Mouse (Mus musculus): ENCODE measurements around the gene Gli3. TPM values are rescaled to one million over a fixed set of nuclear protein-coding genes. Genes with fewer than 3 reads are reported as not detected.

Gene Gli3
- polyA plus RNA-seq, 1 experiment from 2014 or later, result 40.8 TPM

GRCm38 (mm10) chr13:15464081-15464526, 1.1 kb downstream of the Gli3 start:
- Histone ChIP-seq H3K4me3 (peak overlapping the region; percentile 83), H3K9me3 (no peaks in the 10 kb centered on the region), H3K36me3 (no peaks in the 10 kb centered on the region), H3K27me3 (peaks cover 23% of the 10 kb centered on the region), H3K9ac (replicated peaks) (peak overlapping the region; percentile 85), H3K4me2 (replicated peaks) (peak overlapping the region; percentile 74), H3K4me1 (peaks cover 30% of the 10 kb centered on the region), H3K27ac (replicated peaks) (peak overlapping the region; percentile 97)
- under 1% methylated on average over 50 of the region's 51 CpGs for WGBS
- ATAC-seq (ENCODE audit: low FRiP score, low read depth), result peak; percentile 4

GRCm38 (mm10) chr13:15464741-15465250, 1.8 kb downstream of the Gli3 start:
- Histone ChIP-seq H3K27me3 (peaks cover 23% of the 10 kb centered on the region), H3K4me2 (replicated peaks) (peak overlapping the region; percentile 74), H3K4me3 (peak overlapping the region; percentile 83), H3K9me3 (no peaks in the 10 kb centered on the region), H3K4me1 (peaks cover 36% of the 10 kb centered on the region), H3K9ac (replicated peaks) (peak overlapping the region; percentile 85), H3K36me3 (no peaks in the 10 kb centered on the region), H3K27ac (replicated peaks) (peak overlapping the region; percentile 97)
- no peak for ATAC-seq (ENCODE audit: low FRiP score, low read depth)
- WGBS, result 2% methylated on average over 11 of the region's 11 CpGs

GRCm38 (mm10) chr13:15466496-15466895, 3.5 kb downstream of the Gli3 start:
- Histone ChIP-seq H3K9ac (replicated peaks) (peak overlapping the region; percentile 61), H3K36me3 (no peaks in the 10 kb centered on the region), H3K4me1 (peaks cover 52% of the 10 kb centered on the region), H3K27ac (replicated peaks) (peak overlapping the region; percentile 49), H3K4me2 (replicated peaks) (peak overlapping the region; percentile 74), H3K9me3 (no peaks in the 10 kb centered on the region), H3K27me3 (peaks cover 16% of the 10 kb centered on the region), H3K4me3 (peak overlapping the region; percentile 83)
- 10% methylated on average over 6 of the region's 6 CpGs for WGBS
- ATAC-seq (ENCODE audit: low FRiP score, low read depth), result no peak

- Histone ChIP-seq H3K9me3 (no peaks in the 10 kb centered on the region), H3K27me3 (peaks cover 14% of the 10 kb centered on the region), H3K4me3 (peak overlapping the region; percentile 83), H3K9ac (replicated peaks) (peak overlapping the region; percentile 61), H3K36me3 (no peaks in the 10 kb centered on the region), H3K4me1 (peaks cover 51% of the 10 kb centered on the region), H3K27ac (replicated peaks) (peak overlapping the region; percentile 49; the same call in 1 of the 2 replicates), H3K4me2 (replicated peaks) (peak overlapping the region; percentile 74)
- no peak for ATAC-seq (ENCODE audit: low FRiP score, low read depth)
- 7% methylated on average over 3 of the region's 3 CpGs for WGBS
These were observed 4.4 kb downstream of the Gli3 start for GRCm38 (mm10) chr13:15467409-15467808.

GRCm38 (mm10) chr13:15468421-15468820, 5.4 kb downstream of the Gli3 start:
- Histone ChIP-seq H3K4me3 (peak overlapping the region; percentile 83), H3K9me3 (no peaks in the 10 kb centered on the region), H3K4me2 (replicated peaks) (peak overlapping the region; percentile 74), H3K27me3 (peaks cover 7% of the 10 kb centered on the region), H3K36me3 (no peaks in the 10 kb centered on the region), H3K4me1 (peaks cover 57% of the 10 kb centered on the region), H3K27ac (replicated peaks) (no peak overlapping the region), H3K9ac (replicated peaks) (no peak overlapping the region; the same call in 1 of the 2 replicates)
- WGBS, result 13% methylated on average over 4 of the region's 4 CpGs
- no peak for ATAC-seq (ENCODE audit: low FRiP score, low read depth)

- no peak overlapping the region for H3K27ac ChIP-seq (replicated peaks)
- no peak overlapping the region for H3K4me2 ChIP-seq (replicated peaks)
- H3K27me3 ChIP-seq, result no peaks in the 10 kb centered on the region; the same call in 1 of the 2 replicates
- 63% methylated on average over 3 of the region's 3 CpGs for WGBS
- H3K4me1 ChIP-seq, result peaks cover 65% of the 10 kb centered on the region
- ATAC-seq (ENCODE audit: low FRiP score, low read depth), result no peak
- no peaks in the 10 kb centered on the region for H3K36me3 ChIP-seq
- H3K9me3 ChIP-seq, result no peaks in the 10 kb centered on the region
- H3K4me3 ChIP-seq, result no peak overlapping the region
- no peak overlapping the region for H3K9ac ChIP-seq (replicated peaks)
These were observed 7.0 kb downstream of the Gli3 start for GRCm38 (mm10) chr13:15470056-15470455.

GRCm38 (mm10) chr13:15472712-15473111, 9.7 kb downstream of the Gli3 start:
- no peak for ATAC-seq (ENCODE audit: low FRiP score, low read depth)
- no peak overlapping the region for H3K27ac ChIP-seq (replicated peaks)
- no peak overlapping the region for H3K4me3 ChIP-seq
- H3K4me1 ChIP-seq, result peaks cover 69% of the 10 kb centered on the region
- WGBS, result 65% methylated on average over 3 of the region's 3 CpGs
- H3K4me2 ChIP-seq (replicated peaks), result no peak overlapping the region
- H3K36me3 ChIP-seq, result no peaks in the 10 kb centered on the region
- H3K9ac ChIP-seq (replicated peaks), result no peak overlapping the region
- no peaks in the 10 kb centered on the region for H3K9me3 ChIP-seq
- H3K27me3 ChIP-seq, result no peaks in the 10 kb centered on the region; the same call in 1 of the 2 replicates

- WGBS, result 82% methylated on average over 2 of the region's 2 CpGs
These were observed 11.4 kb downstream of the Gli3 start for GRCm38 (mm10) chr13:15474393-15474792.

GRCm38 (mm10) chr13:15486033-15486891, 23.2 kb downstream of the Gli3 start:
- Histone ChIP-seq H3K4me2 (replicated peaks) (peak overlapping the region; percentile 42), H3K9me3 (no peaks in the 10 kb centered on the region), H3K4me1 (peaks cover 53% of the 10 kb centered on the region), H3K27ac (replicated peaks) (peak overlapping the region; percentile 81), H3K9ac (replicated peaks) (no peak overlapping the region), H3K4me3 (peak overlapping the region; percentile 9; the same call in 1 of the 2 replicates), H3K36me3 (no peaks in the 10 kb centered on the region), H3K27me3 (no peaks in the 10 kb centered on the region)
- ATAC-seq (ENCODE audit: low FRiP score, low read depth), result peak; percentile 84
- WGBS, result 28% methylated on average over 14 of the region's 14 CpGs

More at GRCm38 (mm10) chr13:15474393-15474792, 11.4 kb downstream of the Gli3 start:
- no peaks in the 10 kb centered on the region for H3K9me3 ChIP-seq
- H3K4me3 ChIP-seq, result no peak overlapping the region
- H3K4me2 ChIP-seq (replicated peaks), result no peak overlapping the region
- no peak overlapping the region for H3K9ac ChIP-seq (replicated peaks)
- H3K36me3 ChIP-seq, result peaks cover 6% of the 10 kb centered on the region; the same call in 1 of the 2 replicates
- H3K27ac ChIP-seq (replicated peaks), result no peak overlapping the region
- ATAC-seq (ENCODE audit: low FRiP score, low read depth), result no peak
- peaks cover 59% of the 10 kb centered on the region for H3K4me1 ChIP-seq
- H3K27me3 ChIP-seq, result no peaks in the 10 kb centered on the region; the same call in 1 of the 2 replicates

GRCm38 (mm10) chr13:15487334-15487733, 24.3 kb downstream of the Gli3 start:
- Histone ChIP-seq H3K4me1 (peaks cover 51% of the 10 kb centered on the region), H3K4me2 (replicated peaks) (peak overlapping the region; percentile 42), H3K36me3 (no peaks in the 10 kb centered on the region), H3K9ac (replicated peaks) (no peak overlapping the region), H3K9me3 (no peaks in the 10 kb centered on the region), H3K27me3 (no peaks in the 10 kb centered on the region), H3K4me3 (no peak overlapping the region), H3K27ac (replicated peaks) (peak overlapping the region; percentile 81)
- 5% methylated on average over 7 of the region's 7 CpGs for WGBS
- peak; percentile 44; the same call in 1 of the 2 replicates for ATAC-seq (ENCODE audit: low FRiP score, low read depth)

GRCm38 (mm10) chr13:15488065-15488464, 25.0 kb downstream of the Gli3 start:
- Histone ChIP-seq H3K4me1 (peaks cover 44% of the 10 kb centered on the region), H3K4me3 (no peak overlapping the region), H3K9ac (replicated peaks) (no peak overlapping the region), H3K27ac (replicated peaks) (peak overlapping the region; percentile 36; the same call in 1 of the 2 replicates), H3K9me3 (no peaks in the 10 kb centered on the region), H3K27me3 (no peaks in the 10 kb centered on the region), H3K4me2 (replicated peaks) (no peak overlapping the region; the same call in 1 of the 2 replicates), H3K36me3 (no peaks in the 10 kb centered on the region)
- WGBS, result 38% methylated on average over 1 of the region's 1 CpGs
- ATAC-seq (ENCODE audit: low FRiP score, low read depth), result no peak

GRCm38 (mm10) chr13:15495820-15496219, 32.8 kb downstream of the Gli3 start:
- Histone ChIP-seq H3K4me2 (replicated peaks) (no peak overlapping the region), H3K27ac (replicated peaks) (no peak overlapping the region), H3K36me3 (no peaks in the 10 kb centered on the region), H3K4me1 (0 out of 2 replicates have a peak, but pooled peaks cover 13% of the 10 kb centered on the region), H3K27me3 (no peaks in the 10 kb centered on the region), H3K4me3 (no peak overlapping the region), H3K9me3 (no peaks in the 10 kb centered on the region), H3K9ac (replicated peaks) (no peak overlapping the region)
- no peak for ATAC-seq (ENCODE audit: low FRiP score, low read depth)
- WGBS, result 84% methylated on average over 4 of the region's 4 CpGs
